ENCODE assay signal across 13 mouse cellular contexts in the genomic region with DNA sequence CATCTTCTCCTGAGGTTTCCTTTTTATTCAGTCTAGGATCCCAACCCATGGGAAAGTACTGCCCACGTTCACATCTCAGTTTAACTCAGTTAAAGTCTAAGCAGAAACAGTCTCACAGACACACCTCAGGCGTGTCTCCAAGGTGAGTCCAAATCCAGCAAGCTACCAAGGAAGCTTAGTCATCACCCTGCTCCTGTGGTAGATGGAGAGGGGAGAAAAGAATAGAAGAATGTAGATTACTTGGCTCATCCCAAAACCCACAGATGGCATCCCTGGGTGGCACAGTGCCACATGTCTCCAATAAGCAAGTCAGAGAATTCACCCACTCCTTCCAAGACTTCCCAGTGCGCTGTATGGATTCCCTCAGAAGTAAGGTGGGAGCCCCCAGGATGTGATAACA.
DNase-seq lines count a peak whose midpoint lies in the region; ATAC-seq lines count a peak whose summit lies in the region.
"Had no signal": no experiment of that assay in that cellular context is flagged by ENCODE, and none has a peak within 500 bp of the region (broad histone marks: within the 10 kb centered on the region; RNA-seq: fewer than 3 reads in every experiment).

No protein-coding gene starts in this region.

- intact Hi-C loops in left cerebral cortex, postnatal 14 days (cut with DNase I): loop anchor here (5.0 to 10.0 kb wide), 3 partner anchors 37 to 314 kb away; no protein-coding TSS in a partner anchor

- H3K4me2 ChIP-seq in forebrain, embryonic 12.5 days: no peak overlapping the region
- H3K4me2 ChIP-seq in forebrain, embryonic 11.5 days (ENCODE audit: low read depth, low read length, severe bottlenecking): no peak overlapping the region
- H3K4me2 ChIP-seq in kidney, embryonic 16.5 days (replicated peaks; ENCODE audit: low read depth, low read length): no peak overlapping the region
- H3K4me2 ChIP-seq: neural tube, embryonic 12.5 days had no signal

- ATAC-seq in forebrain, embryonic 12.5 days (ENCODE audit: low FRiP score): no peak
- ATAC-seq in forebrain, embryonic 11.5 days (replicated peaks; ENCODE audit: low FRiP score): no peak
- no peak for ATAC-seq in kidney, embryonic 16.5 days (ENCODE audit: low FRiP score, low TSS enrichment)
- ATAC-seq: Patski had no signal

- H3K36me3 ChIP-seq in forebrain, embryonic 12.5 days (replicated peaks): no peaks in the 10 kb centered on the region
- no peaks in the 10 kb centered on the region for H3K36me3 ChIP-seq in forebrain, embryonic 11.5 days (ENCODE audit: control insufficient read depth, insufficient read depth, low read length)
- H3K36me3 ChIP-seq in kidney, embryonic 16.5 days (ENCODE audit: insufficient read depth, low read length): no peaks in the 10 kb centered on the region
- H3K36me3 ChIP-seq: limb, embryonic 10.5 days; neural tube, embryonic 12.5 days had no signal

- no peak overlapping the region for H3K4me3 ChIP-seq in forebrain, embryonic 12.5 days (replicated peaks)
- no peak overlapping the region for H3K4me3 ChIP-seq in forebrain, embryonic 11.5 days (ENCODE audit: low read depth, low read length)
- no peak overlapping the region for H3K4me3 ChIP-seq in kidney, embryonic 16.5 days (ENCODE audit: low read length)
- H3K4me3 ChIP-seq: limb, embryonic 10.5 days; neural tube, embryonic 12.5 days had no signal

- no peak for DNase-seq in forebrain, embryonic 11.5 days (ENCODE audit: low spot score)
- peak; percentile 27 to 31 for DNase-seq in cerebellum, adult 18-20 months
- DNase-seq in frontal cortex, postnatal 25 days (ENCODE audit: low spot score in 2 of 2): peak; percentile 57 to 74
- DNase-seq in left cerebral cortex, postnatal 14 days (ENCODE audit: low spot score in 2 of 2): peak; percentile 79 to 91
- DNase-seq in gastrocnemius, adult 8-10 months (ENCODE audit: low spot score in 2 of 2): no peak
- no peak for DNase-seq in thymus, postnatal 10 days (ENCODE audit: low spot score in 2 of 2)
- DNase-seq: heart, postnatal 14 days; lung, postnatal 10 days had no signal

- no peaks in the 10 kb centered on the region for H3K27me3 ChIP-seq in forebrain, embryonic 12.5 days
- H3K27me3 ChIP-seq in forebrain, embryonic 11.5 days (ENCODE audit: control insufficient read depth, insufficient read depth, low read length): no peaks in the 10 kb centered on the region
- H3K27me3 ChIP-seq in kidney, embryonic 16.5 days (ENCODE audit: insufficient read depth, low read length): no peaks in the 10 kb centered on the region
- H3K27me3 ChIP-seq: neural tube, embryonic 12.5 days; Patski had no signal

- peaks cover 15% of the 10 kb centered on the region for H3K4me1 ChIP-seq in forebrain, embryonic 12.5 days
- H3K4me1 ChIP-seq in forebrain, embryonic 11.5 days (replicated peaks; ENCODE audit: control insufficient read depth, insufficient read depth, low read length): no peaks in the 10 kb centered on the region; the same call in 1 of the 2 replicates
- 0 out of 2 replicates have a peak, but pooled peaks cover 3% of the 10 kb centered on the region for H3K4me1 ChIP-seq in kidney, embryonic 16.5 days (ENCODE audit: insufficient read depth, low read length)
- H3K4me1 ChIP-seq: limb, embryonic 10.5 days had no signal

- peak overlapping the region; percentile 67 for H3K27ac ChIP-seq in forebrain, embryonic 12.5 days
- H3K27ac ChIP-seq in forebrain, embryonic 11.5 days (ENCODE audit: low read depth, low read length): no peak overlapping the region
- no peak overlapping the region for H3K27ac ChIP-seq in kidney, embryonic 16.5 days (ENCODE audit: low read length)
- H3K27ac ChIP-seq: limb, embryonic 10.5 days; neural tube, embryonic 12.5 days had no signal

- H3K9me3 ChIP-seq in forebrain, embryonic 12.5 days: no peaks in the 10 kb centered on the region
- no peaks in the 10 kb centered on the region for H3K9me3 ChIP-seq in forebrain, embryonic 11.5 days (ENCODE audit: control insufficient read depth, low read length)
- H3K9me3 ChIP-seq in kidney, embryonic 16.5 days (ENCODE audit: low read length): no peaks in the 10 kb centered on the region
- H3K9me3 ChIP-seq: limb, embryonic 10.5 days; neural tube, embryonic 12.5 days had no signal

- H3K9ac ChIP-seq in forebrain, embryonic 12.5 days: no peak overlapping the region
- no peak overlapping the region for H3K9ac ChIP-seq in forebrain, embryonic 11.5 days (ENCODE audit: low read length)
- H3K9ac ChIP-seq in kidney, embryonic 16.5 days (replicated peaks; ENCODE audit: low read length): no peak overlapping the region
- H3K9ac ChIP-seq: neural tube, embryonic 12.5 days had no signal

- 85% methylated on average over 3 of the region's 3 CpGs for WGBS in forebrain, embryonic 12.5 days
- WGBS in forebrain, embryonic 11.5 days: 92% methylated on average over 3 of the region's 3 CpGs
- 85% methylated on average over 3 of the region's 3 CpGs for WGBS in kidney, embryonic 16.5 days

Comparison
In these comparisons a context has a peak if more than half of its experiments do, and no peak if none do; other contexts are left out.
1. DNase-seq: peak in cerebellum, adult 18-20 months (2 of 2), frontal cortex, postnatal 25 days (2 of 2) and left cerebral cortex, postnatal 14 days (2 of 2); none in forebrain, embryonic 11.5 days (single experiment), gastrocnemius, adult 8-10 months (0 of 2) and thymus, postnatal 10 days (0 of 2).